Mouse (Mus musculus) frontal cortex, postnatal 25 days (tissue): ENCODE measurements at regions not wholly inside any gene's neighbourhood (a gene's known extent, or its start where the extent isn't known, plus 50 kb on each side); places are given as distances from the start of the nearest gene placed in this dataset.

Experiments used
- DNase-seq, 2 experiments: peaks; one replicate each; pipeline ENCODE4 v3.0.0; 2022; ENCODE audit warnings: low spot score in 2 of 2

DNA sequence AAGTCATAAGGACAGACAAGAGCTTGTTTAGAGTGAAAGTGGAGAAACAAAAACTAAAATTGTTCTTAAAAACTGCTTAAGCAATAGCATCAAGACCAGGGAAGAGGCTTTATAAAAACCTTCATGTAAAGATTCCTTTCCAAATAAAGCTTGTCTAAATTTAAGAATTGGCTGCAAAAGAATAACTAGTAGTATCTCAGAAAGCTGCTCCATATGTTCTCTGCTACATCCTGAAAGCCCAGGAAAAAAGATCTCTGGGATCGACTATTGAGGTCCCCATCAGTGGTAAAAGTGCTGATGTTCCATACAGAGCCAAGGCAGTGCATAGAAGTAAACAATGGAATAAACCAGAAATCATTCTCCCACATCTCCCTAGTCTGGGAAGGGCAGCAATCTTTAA, 281.2 kb upstream of the Cypt12 start:
- no peak for DNase-seq

DNA sequence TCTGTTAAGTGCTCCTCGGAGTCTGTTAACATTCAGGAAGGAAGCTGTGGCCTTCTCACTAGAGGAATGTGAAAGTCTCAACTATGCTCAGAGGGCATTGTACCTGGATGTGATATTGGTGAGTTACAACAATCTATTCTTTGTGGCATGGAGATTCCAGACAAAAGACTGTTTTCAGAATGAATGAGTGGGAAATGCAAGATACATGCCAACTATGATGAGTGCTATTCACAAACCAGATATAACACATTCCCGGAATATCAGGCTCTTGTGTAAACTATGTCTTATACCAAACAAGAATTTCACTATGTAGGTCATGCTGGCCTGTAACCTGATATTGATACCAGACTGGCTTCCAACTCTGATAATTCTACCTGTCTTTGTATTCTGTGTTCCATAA, 279.4 kb upstream of the Cypt12 start:
- DNase-seq, result no peak
